Comparison of ENCODE assay signal across 10 mouse cellular contexts in the genomic region with DNA sequence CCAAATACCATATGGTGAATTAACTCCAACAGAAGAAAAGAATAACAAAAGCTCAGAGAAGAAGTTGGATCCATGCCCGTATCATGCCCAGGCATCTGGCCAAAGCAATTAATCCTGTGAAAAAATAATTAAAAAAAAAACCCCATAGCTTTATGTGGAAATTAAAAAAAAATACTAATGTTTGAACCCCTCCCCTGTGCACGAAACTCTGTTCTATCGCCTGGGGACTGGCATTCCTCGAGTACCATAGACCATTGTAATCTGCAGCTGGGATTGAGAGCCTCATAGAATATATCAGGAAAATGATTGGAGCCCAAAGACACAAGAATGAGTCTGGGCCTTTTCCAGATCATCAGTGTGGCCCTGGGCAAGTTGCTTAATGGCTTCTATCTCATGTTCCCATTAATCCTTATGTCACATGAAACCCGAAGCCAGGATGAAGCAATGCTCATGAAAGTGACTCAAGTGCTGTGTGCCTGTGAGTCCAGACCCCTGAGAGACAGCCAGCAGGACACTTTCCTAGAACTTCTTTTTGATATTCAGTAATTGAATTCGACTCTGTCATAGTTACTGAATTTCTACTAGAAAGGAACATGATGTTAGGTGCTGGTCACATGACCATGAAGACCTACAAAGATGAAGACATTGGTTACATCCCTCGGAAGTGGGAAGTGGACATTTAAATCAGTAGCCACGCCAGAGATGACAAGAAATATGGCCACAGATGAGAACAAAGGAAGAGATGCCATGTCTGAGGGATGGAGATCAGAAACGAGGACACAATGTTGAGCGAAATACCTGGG. TPM values are rescaled to one million over a fixed set of nuclear protein-coding genes. Genes with fewer than 3 reads are reported as not detected.
DNase-seq lines count a peak whose midpoint lies in the region; ATAC-seq and TF ChIP-seq lines count a peak whose summit lies in the region.
"Had no signal": no experiment of that assay in that cellular context is flagged by ENCODE, and none has a peak within 500 bp of the region (broad histone marks: within the 10 kb centered on the region; RNA-seq: fewer than 3 reads in every experiment).

No protein-coding gene starts in this region.

- peak overlapping the region; percentile 64 for H3K4me2 ChIP-seq in neural tube, embryonic 11.5 days (ENCODE audit: low read depth)
- peak overlapping the region; percentile 73 for H3K4me2 ChIP-seq in hindbrain, embryonic 15.5 days
- H3K4me2 ChIP-seq in neural tube, embryonic 14.5 days (ENCODE audit: low read depth, low read length), result peak overlapping the region; percentile 64

- no peak for TF ChIP-seq EP300 in heart, adult 2 months (IDR thresholded peaks at IDR 0.05; ENCODE audit: insufficient read depth, low read depth, low read length)

- 75% methylated on average over 10 of the region's 10 CpGs for WGBS in heart, embryonic 10.5 days
- 65% methylated on average over 10 of the region's 10 CpGs for WGBS in heart, adult 2 months
- 74% methylated on average over 10 of the region's 10 CpGs for WGBS in neural tube, embryonic 11.5 days
- 50% methylated on average over 10 of the region's 10 CpGs for WGBS in hindbrain, embryonic 15.5 days
- WGBS in neural tube, embryonic 14.5 days, result 43% methylated on average over 10 of the region's 10 CpGs
- 88% methylated on average over 10 of the region's 10 CpGs for WGBS in thymus, adult 2 months

- peaks cover 50% of the 10 kb centered on the region for H3K4me1 ChIP-seq in heart, embryonic 10.5 days
- H3K4me1 ChIP-seq in heart, adult 2 months (ENCODE audit: control insufficient read depth, insufficient read depth, low read length), result peaks cover 11% of the 10 kb centered on the region
- H3K4me1 ChIP-seq in neural tube, embryonic 11.5 days (ENCODE audit: control insufficient read depth, insufficient read depth, low read length), result peaks cover 14% of the 10 kb centered on the region
- H3K4me1 ChIP-seq in hindbrain, embryonic 15.5 days (replicated peaks), result peaks cover 73% of the 10 kb centered on the region
- H3K4me1 ChIP-seq in neural tube, embryonic 14.5 days (ENCODE audit: control insufficient read depth, insufficient read depth, low read length), result peaks cover 28% of the 10 kb centered on the region
- H3K4me1 ChIP-seq in thymus, adult 2 months (replicated peaks; ENCODE audit: control insufficient read depth, insufficient read depth, low read length), result peaks cover 3% of the 10 kb centered on the region; the same call in 1 of the 2 replicates

- no peaks in the 10 kb centered on the region for H3K9me3 ChIP-seq in heart, embryonic 10.5 days
- no peaks in the 10 kb centered on the region for H3K9me3 ChIP-seq in neural tube, embryonic 11.5 days (ENCODE audit: control insufficient read depth, low read length)
- no peaks in the 10 kb centered on the region for H3K9me3 ChIP-seq in hindbrain, embryonic 15.5 days
- no peaks in the 10 kb centered on the region for H3K9me3 ChIP-seq in neural tube, embryonic 14.5 days (ENCODE audit: control insufficient read depth, low read length)
- H3K9me3 ChIP-seq: limb, embryonic 15.5 days had no signal

- TF ChIP-seq CTCF in heart, adult 2 months (IDR thresholded peaks at IDR 0.05), result no peak
- no peak for TF ChIP-seq CTCF in thymus, adult 2 months (IDR thresholded peaks at IDR 0.05; ENCODE audit: borderline replicate concordance, control insufficient read depth, extremely low read depth, insufficient read depth, low read length, poor library complexity)

- peaks cover 44% of the 10 kb centered on the region for H3K27me3 ChIP-seq in heart, embryonic 10.5 days (ENCODE audit: insufficient read depth, poor library complexity, severe bottlenecking)
- H3K27me3 ChIP-seq in heart, adult 2 months (ENCODE audit: control insufficient read depth, insufficient read depth, low read length), result no peaks in the 10 kb centered on the region
- H3K27me3 ChIP-seq in neural tube, embryonic 11.5 days (ENCODE audit: control insufficient read depth, insufficient read depth, low read length), result no peaks in the 10 kb centered on the region
- H3K27me3 ChIP-seq in hindbrain, embryonic 15.5 days, result no peaks in the 10 kb centered on the region
- no peaks in the 10 kb centered on the region for H3K27me3 ChIP-seq in neural tube, embryonic 14.5 days (ENCODE audit: control insufficient read depth, insufficient read depth, low read length)
- H3K27me3 ChIP-seq in thymus, adult 2 months (ENCODE audit: control insufficient read depth, insufficient read depth, low read length), result no peaks in the 10 kb centered on the region
- H3K27me3 ChIP-seq: limb, embryonic 15.5 days had no signal

- peak overlapping the region; percentile 15; the same call in 1 of the 2 replicates for H3K4me3 ChIP-seq in heart, embryonic 10.5 days
- H3K4me3 ChIP-seq in heart, adult 2 months, result no peak overlapping the region
- no peak overlapping the region; the same call in 1 of the 2 replicates for H3K4me3 ChIP-seq in neural tube, embryonic 11.5 days (ENCODE audit: low read depth, low read length)
- H3K4me3 ChIP-seq in hindbrain, embryonic 15.5 days, result peak overlapping the region; percentile 47
- peak overlapping the region; percentile 42 for H3K4me3 ChIP-seq in neural tube, embryonic 14.5 days (ENCODE audit: low read depth, low read length)
- no peak overlapping the region for H3K4me3 ChIP-seq in thymus, adult 2 months (ENCODE audit: control insufficient read depth, insufficient read depth, low read length)

- DNase-seq in heart, embryonic 10.5 days (ENCODE audit: low spot score), result no peak
- no peak for DNase-seq in heart, adult 2 months
- DNase-seq in neural tube, embryonic 11.5 days (ENCODE audit: low spot score), result no peak
- no peak for DNase-seq in neural tube, embryonic 10.5 days (ENCODE audit: extremely low spot score, low spot score)
- no peak for DNase-seq in thymus, adult 2 months
- DNase-seq in cerebellum, adult 9-10 months, result no peak
- DNase-seq: heart, adult 18-20 months had no signal

- intact Hi-C loops in heart, adult 2 months (cut with DNase I), result no loop called here

- no peak overlapping the region for H3K9ac ChIP-seq in heart, adult 2 months (ENCODE audit: low read depth, low read length)
- H3K9ac ChIP-seq in neural tube, embryonic 11.5 days (ENCODE audit: low read length), result no peak overlapping the region
- no peak overlapping the region for H3K9ac ChIP-seq in hindbrain, embryonic 15.5 days
- no peak overlapping the region for H3K9ac ChIP-seq in neural tube, embryonic 14.5 days (replicated peaks; ENCODE audit: low read depth, low read length)
- H3K9ac ChIP-seq: limb, embryonic 15.5 days had no signal

- H3K79me2 ChIP-seq in heart, adult 2 months (replicated peaks; ENCODE audit: control insufficient read depth, insufficient read depth, low read length), result no peaks in the 10 kb centered on the region

- H3K36me3 ChIP-seq in heart, embryonic 10.5 days, result no peaks in the 10 kb centered on the region
- no peaks in the 10 kb centered on the region for H3K36me3 ChIP-seq in heart, adult 2 months (ENCODE audit: control insufficient read depth, insufficient read depth, low read length)
- no peaks in the 10 kb centered on the region for H3K36me3 ChIP-seq in neural tube, embryonic 11.5 days (ENCODE audit: control insufficient read depth, insufficient read depth, low read length)
- H3K36me3 ChIP-seq in hindbrain, embryonic 15.5 days, result no peaks in the 10 kb centered on the region
- no peaks in the 10 kb centered on the region for H3K36me3 ChIP-seq in neural tube, embryonic 14.5 days (ENCODE audit: control insufficient read depth, insufficient read depth, low read length)
- H3K36me3 ChIP-seq in thymus, adult 2 months (ENCODE audit: control insufficient read depth, insufficient read depth, low read length), result no peaks in the 10 kb centered on the region
- H3K36me3 ChIP-seq: limb, embryonic 15.5 days had no signal

- ATAC-seq in neural tube, embryonic 11.5 days (ENCODE audit: insufficient read depth, low FRiP score, low TSS enrichment), result no peak
- ATAC-seq in hindbrain, embryonic 15.5 days (ENCODE audit: low FRiP score, low read depth), result 0 out of 2 replicates have a peak, but pooled peaks have one; percentile 10
- peak; percentile 22; the same call in 1 of the 2 replicates for ATAC-seq in neural tube, embryonic 14.5 days (ENCODE audit: low read depth)

- no peak overlapping the region for H3K27ac ChIP-seq in heart, embryonic 10.5 days
- no peak overlapping the region; the same call in 1 of the 2 replicates for H3K27ac ChIP-seq in heart, adult 2 months
- no peak overlapping the region for H3K27ac ChIP-seq in neural tube, embryonic 11.5 days (ENCODE audit: low read depth, low read length)
- H3K27ac ChIP-seq in hindbrain, embryonic 15.5 days (replicated peaks), result peak overlapping the region; percentile 90
- peak overlapping the region; percentile 36; the same call in 1 of the 2 replicates for H3K27ac ChIP-seq in neural tube, embryonic 14.5 days (ENCODE audit: low read depth, low read length)
- H3K27ac ChIP-seq in thymus, adult 2 months (ENCODE audit: control insufficient read depth, insufficient read depth, low read length), result no peak overlapping the region

- TF ChIP-seq POLR2A in heart, adult 2 months (IDR thresholded peaks at IDR 0.05; ENCODE audit: insufficient read depth, low read depth, low read length), result no peak
- TF ChIP-seq POLR2A in thymus, adult 2 months (IDR thresholded peaks at IDR 0.05; ENCODE audit: control insufficient read depth, extremely low read depth, insufficient read depth, low read length, poor library complexity), result no peak

RNA-seq across cellular contexts. Expression of gene Rtp4, which starts 1.3 kb away (rescaled TPM):
- 1.4 and 1.9 TPM in 2 replicates for polyA plus RNA-seq in heart, embryonic 10.5 days (2016; fragmentation: Nextera tagmentation; extraction: Ambion mirVana)
- 1 to 10 TPM; 4.5 to 4.8 TPM for total RNA-seq in heart, adult 2 months (2021)
- 10.4 and 11.0 TPM in 2 replicates for polyA plus RNA-seq in heart, adult 2 months (2012; rRNA removed)
- 1.0 and 1.8 TPM in 2 replicates for polyA plus RNA-seq in neural tube, embryonic 11.5 days (2014; fragmentation: Nextera tagmentation; extraction: Ambion mirVana)
- 4.8 and 6.0 TPM in 2 replicates for polyA plus RNA-seq in hindbrain, embryonic 15.5 days (2015; fragmentation: Nextera tagmentation; extraction: Ambion mirVana)
- 1.6 and 3.1 TPM in 2 replicates for polyA plus RNA-seq in neural tube, embryonic 14.5 days (2014; fragmentation: Nextera tagmentation; extraction: Ambion mirVana)
- 35.0 and 39.1 TPM in 2 replicates for polyA plus RNA-seq in thymus, adult 2 months (2012; rRNA removed)

RNA-seq across cellular contexts. Expression of gene Masp1, which starts 1.8 kb away (rescaled TPM):
- polyA plus RNA-seq in heart, embryonic 10.5 days (2016; fragmentation: Nextera tagmentation; extraction: Ambion mirVana), result 9.9 and 16.7 TPM in 2 replicates
- total RNA-seq in heart, adult 2 months (2021), result 10 to 100 TPM; 15.4 to 15.8 TPM
- polyA plus RNA-seq in heart, adult 2 months (2012; rRNA removed), result 10.3 and 15.8 TPM in 2 replicates
- polyA plus RNA-seq in neural tube, embryonic 11.5 days (2014; fragmentation: Nextera tagmentation; extraction: Ambion mirVana), result 18.9 and 19.0 TPM in 2 replicates
- 25.3 and 28.4 TPM in 2 replicates for polyA plus RNA-seq in hindbrain, embryonic 15.5 days (2015; fragmentation: Nextera tagmentation; extraction: Ambion mirVana)
- polyA plus RNA-seq in neural tube, embryonic 14.5 days (2014; fragmentation: Nextera tagmentation; extraction: Ambion mirVana), result 31.5 and 35.6 TPM in 2 replicates
- 0.80 and 0.85 TPM in 2 replicates for polyA plus RNA-seq in thymus, adult 2 months (2012; rRNA removed)

Comparison
In these comparisons a context has a peak if more than half of its experiments do, and no peak if none do; other contexts are left out.
1. H3K27ac ChIP-seq: peak in hindbrain, embryonic 15.5 days (single experiment) and neural tube, embryonic 14.5 days (single experiment); none in heart, embryonic 10.5 days (single experiment), heart, adult 2 months (single experiment), neural tube, embryonic 11.5 days (single experiment) and thymus, adult 2 months (single experiment).
2. H3K4me3 ChIP-seq: peak in heart, embryonic 10.5 days (single experiment), hindbrain, embryonic 15.5 days (single experiment) and neural tube, embryonic 14.5 days (single experiment); none in heart, adult 2 months (single experiment), neural tube, embryonic 11.5 days (single experiment) and thymus, adult 2 months (single experiment).
3. Peak in every context shown above with its lines, with median percentiles within 50 percentile points of each other: H3K4me2 ChIP-seq.